Mouse (Mus musculus): ENCODE measurements at regions not wholly inside any gene's neighbourhood (a gene's known extent, or its start where the extent isn't known, plus 50 kb on each side); places are given as distances from the start of the nearest gene placed in this dataset.

DNA sequence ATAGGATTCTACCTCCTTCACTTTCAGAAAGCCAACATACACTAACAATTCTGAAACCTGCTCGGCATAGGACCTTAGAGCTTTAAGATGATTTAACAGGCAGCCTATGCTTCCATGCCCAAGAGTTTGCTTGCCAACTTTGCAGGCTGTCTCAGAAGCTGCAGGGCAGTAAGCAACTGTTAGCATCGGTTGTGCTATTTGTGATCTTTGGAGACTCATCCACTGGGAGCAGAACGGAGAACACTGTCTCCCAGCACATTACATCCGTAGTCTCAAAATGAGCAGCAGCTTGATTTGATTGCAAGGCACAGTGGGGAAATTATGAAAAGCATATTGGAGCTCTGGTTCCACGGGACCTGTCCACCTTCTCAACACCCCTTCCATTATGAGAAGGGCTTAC, 108.5 kb upstream of the Pter start:
- Histone ChIP-seq H3K27ac (ENCODE audit: insufficient read depth, low read depth, low read length, poor library complexity, severe bottlenecking) (no peak overlapping the region), H3K4me3 (ENCODE audit: insufficient read depth in 1 of 2, low read depth in 1 of 2, low read length in 2 of 2, poor library complexity in 1 of 2, severe bottlenecking in 1 of 2) (no peak overlapping the region), H3K9me3 (ENCODE audit: control insufficient read depth, insufficient read depth, low read depth, low read length) (no peaks in the 10 kb centered on the region), H3K4me1 (ENCODE audit: control insufficient read depth in 2 of 2, insufficient read depth in 2 of 2, low read length in 2 of 2, poor library complexity in 1 of 2) (no peaks in the 10 kb centered on the region), H3K36me3 (ENCODE audit: control insufficient read depth, insufficient read depth, low read length, poor library complexity, severe bottlenecking) (no peaks in the 10 kb centered on the region), H3K9ac (ENCODE audit: insufficient read depth, low read depth, low read length, poor library complexity, severe bottlenecking) (no peak overlapping the region)
- in situ Hi-C loops (cut with MboI; ENCODE audit: low sequenced_read_pairs in 2 of 2, unreplicated experiment in 2 of 2): no loop called here
- no peak for DNase-seq (ENCODE audit: low read depth, low spot score)
- TF ChIP-seq CHD2 (IDR thresholded peaks at IDR 0.05; ENCODE audit: low read depth, low read length) (no peak), ZNF384 (IDR thresholded peaks at IDR 0.05; ENCODE audit: low read depth, low read length) (no peak), ZC3H11A (IDR thresholded peaks at IDR 0.05; ENCODE audit: borderline replicate concordance, low read depth, low read length) (no peak), HCFC1 (IDR thresholded peaks at IDR 0.05; ENCODE audit: borderline replicate concordance, insufficient read depth, low read length) (no peak), MAFK (IDR thresholded peaks at IDR 0.05; ENCODE audit: insufficient read depth, low read depth, low read length) (no peak)

DNA sequence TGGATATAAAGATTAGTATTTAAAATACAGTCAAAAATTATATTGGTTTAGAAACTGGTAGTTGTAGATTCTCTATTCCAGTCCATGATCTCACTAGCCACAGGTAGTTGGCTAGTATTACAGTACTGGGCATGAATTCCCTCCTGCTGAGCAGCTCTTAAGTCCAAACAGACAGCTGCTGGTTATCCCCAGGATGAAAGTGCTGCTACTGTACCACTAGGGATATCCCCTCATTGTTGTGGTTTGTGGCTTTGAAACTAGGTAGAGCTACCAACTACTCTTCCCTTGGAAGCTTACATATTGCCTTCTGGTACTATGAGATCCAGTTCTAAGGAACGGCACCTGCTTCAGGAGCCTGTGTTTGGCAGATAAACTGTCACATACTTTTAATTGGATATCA, 97.9 kb upstream of the Pter start:
- Histone ChIP-seq H3K27ac (ENCODE audit: insufficient read depth, low read depth, low read length, poor library complexity, severe bottlenecking) (no peak overlapping the region), H3K9ac (ENCODE audit: insufficient read depth, low read depth, low read length, poor library complexity, severe bottlenecking) (no peak overlapping the region), H3K36me3 (ENCODE audit: control insufficient read depth, insufficient read depth, low read length, poor library complexity, severe bottlenecking) (no peaks in the 10 kb centered on the region), H3K4me3 (ENCODE audit: insufficient read depth in 1 of 2, low read depth in 1 of 2, low read length in 2 of 2, poor library complexity in 1 of 2, severe bottlenecking in 1 of 2) (no peak overlapping the region), H3K4me1 (ENCODE audit: control insufficient read depth in 2 of 2, insufficient read depth in 2 of 2, low read length in 2 of 2, poor library complexity in 1 of 2) (no peaks in the 10 kb centered on the region), H3K9me3 (ENCODE audit: control insufficient read depth, insufficient read depth, low read depth, low read length) (no peaks in the 10 kb centered on the region)
- no peak for DNase-seq (ENCODE audit: low read depth, low spot score)
- in situ Hi-C loops (cut with MboI; ENCODE audit: low sequenced_read_pairs in 2 of 2, unreplicated experiment in 2 of 2): no loop called here
- no peak for TF ChIP-seq ZNF384 (IDR thresholded peaks at IDR 0.05; ENCODE audit: low read depth, low read length)
- no peak for TF ChIP-seq ZC3H11A (IDR thresholded peaks at IDR 0.05; ENCODE audit: borderline replicate concordance, low read depth, low read length)
- no peak for TF ChIP-seq HCFC1 (IDR thresholded peaks at IDR 0.05; ENCODE audit: borderline replicate concordance, insufficient read depth, low read length)
- TF ChIP-seq MAFK (IDR thresholded peaks at IDR 0.05; ENCODE audit: insufficient read depth, low read depth, low read length): no peak
- TF ChIP-seq CHD2 (IDR thresholded peaks at IDR 0.05; ENCODE audit: low read depth, low read length): no peak

- Histone ChIP-seq H3K36me3 (ENCODE audit: control insufficient read depth, insufficient read depth, low read length, poor library complexity, severe bottlenecking) (no peaks in the 10 kb centered on the region), H3K9ac (ENCODE audit: insufficient read depth, low read depth, low read length, poor library complexity, severe bottlenecking) (no peak overlapping the region), H3K4me3 (ENCODE audit: insufficient read depth in 1 of 2, low read depth in 1 of 2, low read length in 2 of 2, poor library complexity in 1 of 2, severe bottlenecking in 1 of 2) (no peak overlapping the region), H3K9me3 (ENCODE audit: control insufficient read depth, insufficient read depth, low read depth, low read length) (no peaks in the 10 kb centered on the region), H3K27ac (ENCODE audit: insufficient read depth, low read depth, low read length, poor library complexity, severe bottlenecking) (no peak overlapping the region), H3K4me1 (ENCODE audit: control insufficient read depth in 2 of 2, insufficient read depth in 2 of 2, low read length in 2 of 2, poor library complexity in 1 of 2) (no peaks in the 10 kb centered on the region)
- no peak for DNase-seq (ENCODE audit: low read depth, low spot score)
- TF ChIP-seq ZNF384 (IDR thresholded peaks at IDR 0.05; ENCODE audit: low read depth, low read length) (no peak), ZC3H11A (IDR thresholded peaks at IDR 0.05; ENCODE audit: borderline replicate concordance, low read depth, low read length) (no peak), CHD2 (IDR thresholded peaks at IDR 0.05; ENCODE audit: low read depth, low read length) (no peak), MAFK (IDR thresholded peaks at IDR 0.05; ENCODE audit: insufficient read depth, low read depth, low read length) (no peak), HCFC1 (IDR thresholded peaks at IDR 0.05; ENCODE audit: borderline replicate concordance, insufficient read depth, low read length) (no peak)
- in situ Hi-C loops (cut with MboI; ENCODE audit: low sequenced_read_pairs in 2 of 2, unreplicated experiment in 2 of 2): no loop called here
Observed at GRCm38 (mm10) chr2:12833579-12833978, 90.3 kb upstream of the Pter start.

DNA sequence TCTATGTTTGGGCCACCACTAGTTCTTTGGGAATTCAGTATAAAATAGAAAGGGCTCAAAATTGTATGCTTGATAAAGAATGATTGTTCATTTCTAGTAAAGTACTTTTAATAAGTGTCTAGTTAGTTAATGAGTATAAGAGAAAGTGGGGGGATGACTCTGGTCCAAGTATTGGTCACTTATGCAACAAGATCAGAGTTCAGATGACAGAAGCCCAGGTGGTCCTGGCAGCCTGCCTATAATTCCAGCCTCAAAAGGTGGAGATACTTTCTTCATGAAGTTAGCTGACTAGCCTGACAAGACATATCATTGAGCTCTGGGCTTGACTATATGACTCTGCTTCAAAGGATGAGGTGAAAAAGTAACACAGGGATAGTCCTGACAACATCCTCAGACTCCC, 57.3 kb upstream of the Pter start:
- H3K4me3 ChIP-seq (ENCODE audit: insufficient read depth in 1 of 2, low read depth in 1 of 2, low read length in 2 of 2, poor library complexity in 1 of 2, severe bottlenecking in 1 of 2): no peak overlapping the region
- H3K4me1 ChIP-seq (ENCODE audit: control insufficient read depth in 2 of 2, insufficient read depth in 2 of 2, low read length in 2 of 2, poor library complexity in 1 of 2): no peaks in the 10 kb centered on the region
- no peak overlapping the region for H3K27ac ChIP-seq (ENCODE audit: insufficient read depth, low read depth, low read length, poor library complexity, severe bottlenecking)
- in situ Hi-C loops (cut with MboI; ENCODE audit: low sequenced_read_pairs in 2 of 2, unreplicated experiment in 2 of 2): no loop called here
- no peak for TF ChIP-seq ZNF384 (IDR thresholded peaks at IDR 0.05; ENCODE audit: low read depth, low read length)
- H3K9ac ChIP-seq (ENCODE audit: insufficient read depth, low read depth, low read length, poor library complexity, severe bottlenecking): no peak overlapping the region
- DNase-seq (ENCODE audit: low read depth, low spot score): no peak
- H3K36me3 ChIP-seq (ENCODE audit: control insufficient read depth, insufficient read depth, low read length, poor library complexity, severe bottlenecking): no peaks in the 10 kb centered on the region
- H3K9me3 ChIP-seq (ENCODE audit: control insufficient read depth, insufficient read depth, low read depth, low read length): no peaks in the 10 kb centered on the region

- H3K4me3 ChIP-seq (ENCODE audit: insufficient read depth in 1 of 2, low read depth in 1 of 2, low read length in 2 of 2, poor library complexity in 1 of 2, severe bottlenecking in 1 of 2): no peak overlapping the region
- H3K9ac ChIP-seq (ENCODE audit: insufficient read depth, low read depth, low read length, poor library complexity, severe bottlenecking): no peak overlapping the region
- in situ Hi-C loops (cut with MboI; ENCODE audit: low sequenced_read_pairs in 2 of 2, unreplicated experiment in 2 of 2): no loop called here
- H3K36me3 ChIP-seq (ENCODE audit: control insufficient read depth, insufficient read depth, low read length, poor library complexity, severe bottlenecking): no peaks in the 10 kb centered on the region
- no peaks in the 10 kb centered on the region for H3K4me1 ChIP-seq (ENCODE audit: control insufficient read depth in 2 of 2, insufficient read depth in 2 of 2, low read length in 2 of 2, poor library complexity in 1 of 2)
- no peak overlapping the region for H3K27ac ChIP-seq (ENCODE audit: insufficient read depth, low read depth, low read length, poor library complexity, severe bottlenecking)
- DNase-seq (ENCODE audit: low read depth, low spot score): no peak
- TF ChIP-seq MAFK (IDR thresholded peaks at IDR 0.05; ENCODE audit: insufficient read depth, low read depth, low read length): no peak
- no peak for TF ChIP-seq ZNF384 (IDR thresholded peaks at IDR 0.05; ENCODE audit: low read depth, low read length)
- TF ChIP-seq HCFC1 (IDR thresholded peaks at IDR 0.05; ENCODE audit: borderline replicate concordance, insufficient read depth, low read length): no peak
- TF ChIP-seq ZC3H11A (IDR thresholded peaks at IDR 0.05; ENCODE audit: borderline replicate concordance, low read depth, low read length): no peak
- TF ChIP-seq CHD2 (IDR thresholded peaks at IDR 0.05; ENCODE audit: low read depth, low read length): no peak
- H3K9me3 ChIP-seq (ENCODE audit: control insufficient read depth, insufficient read depth, low read depth, low read length): no peaks in the 10 kb centered on the region
Observed at GRCm38 (mm10) chr2:12868772-12869171, 55.1 kb upstream of the Pter start.

Measured in ES-E14 (cell line).